Mouse (Mus musculus) kidney, adult 2 months (tissue): ENCODE results near the gene C2cd4a.

ENCODE experiments used
- CTCF ChIP-seq: fragments of 200-500 bp; conservative IDR thresholded peaks from 2 replicates; pipeline ENCODE4 v1.5.1; 2011; ENCODE audit warnings: low read depth, mild to moderate bottlenecking, control low read depth, low read length, moderate library complexity, mixed read lengths; ENCODE audit not compliant: insufficient read depth, insufficient read length
- POLR2A ChIP-seq: fragments of 200-500 bp; IDR thresholded peaks from one replicate; pipeline ENCODE4 v1.6.1; 2011; ENCODE audit warnings: low read depth, low read length, control low read depth

- no peak for TF ChIP-seq CTCF
- no peak for TF ChIP-seq POLR2A
These were observed 12.9 kb upstream of the C2cd4a start for GRCm38 (mm10) chr9:67845012-67845411.
